Comparison of ENCODE assay signal across 16 mouse cellular contexts in genomic region chr12:24736956-24737355, GRCm38 (mm10). TPM values are rescaled to one million over a fixed set of nuclear protein-coding genes. Genes with fewer than 3 reads are reported as not detected.
"Had no signal": no experiment of that assay in that cellular context is flagged by ENCODE, and none has a peak within 500 bp of the region (broad histone marks: within the 10 kb centered on the region; RNA-seq: fewer than 3 reads in every experiment).

No protein-coding gene starts in this region.

- H3K27ac ChIP-seq: left cerebral cortex, adult 2 months; limb, embryonic 10.5 days; liver, embryonic 12.5 days; neural tube, embryonic 13.5 days had no signal

- H3K9ac ChIP-seq: liver, embryonic 12.5 days; neural tube, embryonic 13.5 days had no signal

- H3K4me1 ChIP-seq: limb, embryonic 10.5 days had no signal

- H3K36me3 ChIP-seq: limb, embryonic 10.5 days; liver, embryonic 12.5 days; neural tube, embryonic 13.5 days had no signal

- DNase-seq: kidney, adult 9 months; kidney, postnatal 10 days; kidney, postnatal 4 days; lung, postnatal 36 days; midbrain, embryonic 14.5 days; retina, postnatal 1 day; right cerebral cortex, postnatal 4 days; spleen, adult 18-20 months; thymus, adult 2 months; thymus, postnatal 25 days had no signal

- H3K27me3 ChIP-seq: neural tube, embryonic 13.5 days had no signal

- H3K9me3 ChIP-seq: limb, embryonic 10.5 days; liver, embryonic 12.5 days; neural tube, embryonic 13.5 days had no signal

- ATAC-seq: liver, embryonic 12.5 days had no signal

- H3K4me2 ChIP-seq: liver, embryonic 12.5 days; neural tube, embryonic 13.5 days had no signal

- H3K4me3 ChIP-seq: left cerebral cortex, adult 2 months; limb, embryonic 10.5 days; liver, embryonic 12.5 days; neural tube, embryonic 13.5 days had no signal

RNA-seq across cellular contexts. Expression of gene Cys1, which starts 55.3 kb away (rescaled TPM):
- total RNA-seq: megakaryocyte progenitor cell, adult 5-6 weeks; monocyte, adult 5-6 weeks had no signal
